Mouse (Mus musculus) C2C12 (cell line): ENCODE data around the gene Hsd11b2. TPM values are rescaled to one million over a fixed set of nuclear protein-coding genes. Genes with fewer than 3 reads are reported as not detected.
A peak's percentile ranks its signal among the peaks of the same experiment; 100 is the strongest.

Experiments
- H3K27me3 ChIP-seq: one replicate; pipeline ENCODE4 v1.6.1; 2011; ENCODE audit not compliant: control insufficient read depth, insufficient read depth, insufficient read length
- H3K36me3 ChIP-seq: one replicate; pipeline ENCODE4 v1.6.1; 2011; ENCODE audit not compliant: control insufficient read depth, insufficient read depth
- H3K4me3 ChIP-seq: one replicate; pipeline ENCODE4 v1.5.1; 2011; ENCODE audit warnings: mild to moderate bottlenecking, control low read depth; ENCODE audit not compliant: poor library complexity, insufficient read depth, severe bottlenecking
- H3K79me2 ChIP-seq: one replicate; pipeline ENCODE4 v1.6.1; 2011; ENCODE audit not compliant: control insufficient read depth, insufficient read depth
- H3K79me3 ChIP-seq: one replicate; pipeline ENCODE4 v1.6.1; 2011; ENCODE audit warnings: low read depth, control low read depth
- H3ac ChIP-seq: one replicate; pipeline ENCODE3; 2011; ENCODE audit warnings: low read depth; ENCODE audit not compliant: control insufficient read depth, insufficient read length
- CEBPB ChIP-seq: IDR thresholded peaks from one replicate; pipeline ENCODE4 v1.6.1; 2011; ENCODE audit warnings: low read depth, mild to moderate bottlenecking, control low read depth, moderate library complexity
- CTCF ChIP-seq: IDR thresholded peaks from one replicate; pipeline ENCODE4 v1.5.1; 2011; ENCODE audit not compliant: control insufficient read depth, insufficient read depth, insufficient read length
- FOSL1 ChIP-seq: IDR thresholded peaks from one replicate; pipeline ENCODE4 v1.8.0; 2011; ENCODE audit warnings: mild to moderate bottlenecking, low read length; ENCODE audit not compliant: poor library complexity, insufficient read depth, severe bottlenecking
- MAX ChIP-seq: IDR thresholded peaks from one replicate; pipeline ENCODE4 v1.6.1; 2011; ENCODE audit warnings: mild to moderate bottlenecking, control low read depth
- MYOD1 ChIP-seq: IDR thresholded peaks from one replicate; pipeline ENCODE4 v1.6.1; 2011; ENCODE audit warnings: low read depth; ENCODE audit not compliant: control insufficient read depth, insufficient read length
- MYOG ChIP-seq: IDR thresholded peaks from one replicate; pipeline ENCODE4 v1.6.1; 2011; ENCODE audit not compliant: control insufficient read depth, insufficient read length; ENCODE audit errors: extremely low read depth
- USF1 ChIP-seq: IDR thresholded peaks from one replicate; pipeline ENCODE4 v1.6.1; 2011; ENCODE audit warnings: low read depth, mild to moderate bottlenecking, control low read depth, moderate library complexity
- polyA plus RNA-seq: library from polyadenylated mRNA; unstranded; fragments of >200 nt; fragmentation: generic; extraction: Trizol; gene quantifications from one replicate; pipeline ENCODE4 v1.2.1, GENCODE M21; 2012; ENCODE audit warnings: missing spikeins

The Hsd11b2 gene
- polyA plus RNA-seq, 1 experiment, result 0.11 TPM

GRCm38 (mm10) chr8:105475742-105476141 is 42.8 kb upstream of the Hsd11b2 start:
- H3K79me2 ChIP-seq, result no peaks in the 10 kb centered on the region
- TF ChIP-seq MAX (no peak), MYOD1 (no peak), CEBPB (no peak), USF1 (no peak), FOSL1 (no peak), MYOG (no peak), CTCF (no peak)
- no peaks in the 10 kb centered on the region for H3K79me3 ChIP-seq
- peaks cover 24% of the 10 kb centered on the region for H3K36me3 ChIP-seq
- no peaks in the 10 kb centered on the region for H3K27me3 ChIP-seq
- no peak overlapping the region for H3K4me3 ChIP-seq
- no peak overlapping the region for H3ac ChIP-seq

- Histone ChIP-seq H3K27me3 (no peaks in the 10 kb centered on the region), H3K79me3 (no peaks in the 10 kb centered on the region), H3K36me3 (peaks cover 24% of the 10 kb centered on the region), H3ac (no peak overlapping the region), H3K79me2 (no peaks in the 10 kb centered on the region), H3K4me3 (no peak overlapping the region)
- TF ChIP-seq CEBPB (no peak), MAX (no peak)
Observed at GRCm38 (mm10) chr8:105476161-105476560, 42.4 kb upstream of the Hsd11b2 start.

GRCm38 (mm10) chr8:105476628-105477413 is 41.7 kb upstream of the Hsd11b2 start:
- peaks cover 31% of the 10 kb centered on the region for H3K36me3 ChIP-seq
- H3K79me3 ChIP-seq, result no peaks in the 10 kb centered on the region
- no peak overlapping the region for H3K4me3 ChIP-seq
- H3K27me3 ChIP-seq, result no peaks in the 10 kb centered on the region
- H3K79me2 ChIP-seq, result no peaks in the 10 kb centered on the region
- H3ac ChIP-seq, result no peak overlapping the region
- TF ChIP-seq MYOD1 (no peak), CTCF (peak; percentile 93)

GRCm38 (mm10) chr8:105477792-105478191 is 40.8 kb upstream of the Hsd11b2 start:
- Histone ChIP-seq H3K27me3 (no peaks in the 10 kb centered on the region), H3ac (no peak overlapping the region), H3K79me3 (no peaks in the 10 kb centered on the region), H3K36me3 (peaks cover 36% of the 10 kb centered on the region), H3K4me3 (no peak overlapping the region), H3K79me2 (no peaks in the 10 kb centered on the region)
- TF ChIP-seq MYOD1, result no peak
- no peak for TF ChIP-seq FOSL1
- TF ChIP-seq MYOG, result no peak
- TF ChIP-seq CTCF, result no peak
- TF ChIP-seq CEBPB, result no peak
- no peak for TF ChIP-seq MAX
- TF ChIP-seq USF1, result no peak

- H3K79me2 ChIP-seq, result no peaks in the 10 kb centered on the region
- no peaks in the 10 kb centered on the region for H3K79me3 ChIP-seq
- H3K27me3 ChIP-seq, result no peaks in the 10 kb centered on the region
- H3K4me3 ChIP-seq, result no peak overlapping the region
- no peak overlapping the region for H3ac ChIP-seq
- TF ChIP-seq FOSL1, result no peak
- no peak for TF ChIP-seq CEBPB
- no peak for TF ChIP-seq MYOD1
- no peak for TF ChIP-seq MYOG
- H3K36me3 ChIP-seq, result peaks cover 19% of the 10 kb centered on the region
Observed at GRCm38 (mm10) chr8:105481013-105481412, 37.5 kb upstream of the Hsd11b2 start.

- H3K27me3 ChIP-seq, result no peaks in the 10 kb centered on the region
- no peaks in the 10 kb centered on the region for H3K79me2 ChIP-seq
- peaks cover 16% of the 10 kb centered on the region for H3K36me3 ChIP-seq
- TF ChIP-seq CTCF (peak; percentile 39), FOSL1 (no peak)
- H3ac ChIP-seq, result no peak overlapping the region
- H3K79me3 ChIP-seq, result no peaks in the 10 kb centered on the region
- H3K4me3 ChIP-seq, result no peak overlapping the region
Observed at GRCm38 (mm10) chr8:105481453-105481852, 37.1 kb upstream of the Hsd11b2 start.
